Mouse (Mus musculus) T-helper 1 cell (primary cell): ENCODE measurements around the gene Tns3.

Experiments
- in situ Hi-C: fragments of 300-600 bp; cut with MboI, MseI; formaldehyde crosslinking; loops from one replicate; pipeline ENCODE4 v1.15.1; 2025; ENCODE audit warnings: high pct_unique_total_duplicates

Gene Tns3

DNA sequence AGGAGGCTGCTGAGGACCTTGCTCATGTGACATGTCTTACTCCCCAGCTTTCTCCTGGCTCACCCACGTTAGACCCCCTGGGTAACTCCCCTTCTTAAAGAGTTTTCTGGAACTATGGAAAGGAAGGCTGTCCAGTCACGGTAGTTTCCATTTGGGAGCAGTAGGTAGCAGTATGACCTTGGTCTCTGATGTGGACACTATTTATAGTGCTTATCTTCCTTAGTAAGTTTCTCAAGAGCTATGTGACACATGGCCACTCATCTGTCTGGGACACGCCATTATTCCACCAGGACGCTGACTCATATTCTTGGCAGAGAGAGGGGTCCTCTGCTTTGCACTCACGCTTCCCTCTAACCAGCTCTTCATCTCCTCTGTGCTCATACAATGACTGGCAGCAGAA lies 84.5 kb downstream of the Tns3 start:
- in situ Hi-C loops: no loop called here

DNA sequence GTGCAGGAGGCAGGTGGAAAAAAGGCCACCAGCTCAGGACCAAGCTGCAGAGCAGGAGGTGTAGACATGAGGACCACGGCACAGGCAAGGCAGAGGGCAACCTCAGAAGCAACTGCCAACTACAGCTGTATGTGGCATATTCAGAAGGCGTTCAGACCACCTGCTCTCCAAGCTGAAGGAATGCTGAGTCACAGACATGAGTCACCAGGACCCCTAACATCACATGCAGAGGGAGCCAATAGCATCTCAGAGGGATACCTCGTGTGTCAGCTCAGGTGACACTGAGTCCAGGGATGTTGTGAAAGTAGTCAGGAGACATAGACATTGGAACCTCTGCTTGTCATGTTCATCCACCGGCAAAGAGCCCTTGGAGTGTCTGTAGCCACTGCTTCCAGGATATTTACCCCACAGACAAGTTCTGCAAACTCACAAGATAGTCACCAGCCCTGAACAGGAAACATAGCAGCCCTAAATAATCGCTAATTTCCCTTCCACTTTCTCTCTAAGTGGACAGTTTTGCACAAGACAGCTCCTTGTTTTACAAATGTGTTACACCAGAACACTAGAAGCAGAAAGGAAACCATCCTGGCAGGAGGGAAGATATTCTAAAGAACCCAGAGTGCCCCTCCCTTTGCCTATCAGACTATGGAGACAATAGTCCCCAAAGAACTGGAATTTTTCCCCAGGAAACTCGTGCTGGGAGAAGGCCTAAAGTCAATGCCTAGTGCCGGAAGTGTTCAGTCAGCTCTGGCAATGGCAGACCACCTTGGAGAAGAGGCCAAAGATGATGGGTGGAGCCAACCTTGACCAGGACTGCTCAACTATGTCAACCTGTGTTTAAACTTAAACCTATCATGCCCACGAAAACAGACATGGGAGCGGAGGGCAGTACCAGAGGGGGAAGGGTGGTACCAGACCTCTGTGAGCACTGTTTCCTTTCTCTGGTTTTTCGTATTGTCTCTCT lies 88.8 kb downstream of the Tns3 start:
- in situ Hi-C loops: no loop called here

DNA sequence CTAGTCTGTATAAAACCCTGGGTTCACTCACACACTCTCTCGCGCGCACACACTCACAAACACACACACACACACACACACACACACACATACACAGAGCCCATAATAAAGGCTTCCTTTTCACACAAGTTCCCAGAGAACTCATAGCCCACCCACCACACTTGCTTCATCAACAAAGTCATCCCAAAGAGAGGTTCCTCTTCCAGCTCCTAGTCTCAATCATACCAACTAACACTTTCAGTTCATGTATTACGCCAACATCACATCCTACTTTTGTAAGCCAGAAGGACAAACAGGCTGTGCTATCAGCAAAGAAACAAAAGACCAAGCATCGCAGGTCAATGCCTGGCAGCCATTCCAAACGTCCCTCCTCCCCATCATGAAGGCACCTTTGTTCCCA lies 89.8 kb downstream of the Tns3 start:
- in situ Hi-C loops: no loop called here

DNA sequence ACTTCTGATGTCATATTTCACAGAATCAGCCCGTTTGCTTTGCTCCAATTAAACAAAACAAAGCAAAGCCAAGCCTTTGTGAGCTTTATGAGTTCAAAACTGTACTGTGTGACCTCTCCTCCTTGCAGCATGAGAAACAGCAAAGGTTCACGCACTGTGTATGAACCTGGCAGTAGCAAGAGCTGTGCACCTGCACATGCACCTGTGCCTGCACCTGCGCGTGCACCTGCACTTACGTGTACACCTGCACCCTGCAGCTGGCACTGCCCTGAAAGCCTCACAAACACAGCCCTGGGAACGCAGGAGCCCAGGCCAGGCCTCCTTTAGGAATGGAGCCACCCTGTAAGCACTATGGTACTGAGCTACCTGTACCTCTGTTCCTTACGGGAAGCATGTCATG lies 91.6 kb downstream of the Tns3 start:
- in situ Hi-C loops: no loop called here

DNA sequence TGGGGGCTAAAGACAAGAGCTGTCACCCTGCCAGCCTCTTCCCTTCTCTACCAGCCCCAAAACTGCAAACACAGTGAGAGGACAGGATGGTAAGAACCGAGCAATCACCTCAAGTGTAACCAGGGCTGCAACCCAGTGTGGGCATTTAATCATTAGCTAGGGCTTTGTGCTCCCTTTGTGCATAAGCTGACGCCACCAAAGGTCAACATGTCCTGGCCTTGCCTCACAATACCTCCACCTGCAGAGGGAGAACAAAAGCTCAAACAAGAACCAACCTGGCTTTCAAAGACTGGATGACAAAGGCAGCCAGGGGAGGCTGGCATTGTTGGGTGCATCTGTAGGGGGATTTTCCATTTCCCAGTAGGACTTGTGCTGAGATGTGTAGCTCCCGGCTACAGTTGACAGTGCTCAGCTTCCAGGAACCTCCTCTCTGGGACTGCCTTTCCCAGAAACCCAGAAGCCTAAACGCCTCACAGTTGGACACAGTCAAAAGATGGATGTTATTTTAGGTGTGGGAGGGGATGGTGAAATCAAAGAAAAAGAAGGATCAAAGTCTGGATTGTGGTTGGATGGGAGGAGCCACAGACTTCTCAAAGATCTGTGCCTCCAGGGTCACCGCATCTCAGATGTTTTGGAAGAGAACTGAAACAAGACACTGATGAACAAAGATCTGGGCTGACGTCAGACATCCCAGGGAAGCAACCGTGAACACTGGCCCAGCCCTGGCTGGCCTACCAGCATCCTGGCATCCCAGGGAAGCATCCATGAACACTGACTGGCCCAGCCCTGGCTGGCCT lies 94.9 kb downstream of the Tns3 start:
- in situ Hi-C loops: no loop called here

DNA sequence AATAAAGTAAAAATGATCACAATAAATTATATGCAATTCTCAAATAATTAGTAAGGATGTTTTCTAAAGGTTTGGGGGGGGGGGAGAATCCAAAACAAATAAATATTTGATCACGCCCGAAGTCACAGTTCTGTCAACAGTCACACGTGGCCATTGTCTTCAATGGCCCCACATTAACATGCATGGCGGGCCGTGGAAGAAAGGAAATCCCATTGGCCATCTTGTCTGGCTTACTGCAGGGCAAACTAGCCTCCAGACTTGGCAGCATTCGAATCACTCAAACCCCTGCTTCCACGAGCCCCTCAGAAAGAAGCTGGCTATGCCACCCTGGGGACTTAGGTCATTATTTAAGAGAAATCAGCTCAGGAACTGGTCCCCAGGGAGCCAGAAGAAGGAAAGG lies 95.5 kb downstream of the Tns3 start:
- in situ Hi-C loops: no loop called here

DNA sequence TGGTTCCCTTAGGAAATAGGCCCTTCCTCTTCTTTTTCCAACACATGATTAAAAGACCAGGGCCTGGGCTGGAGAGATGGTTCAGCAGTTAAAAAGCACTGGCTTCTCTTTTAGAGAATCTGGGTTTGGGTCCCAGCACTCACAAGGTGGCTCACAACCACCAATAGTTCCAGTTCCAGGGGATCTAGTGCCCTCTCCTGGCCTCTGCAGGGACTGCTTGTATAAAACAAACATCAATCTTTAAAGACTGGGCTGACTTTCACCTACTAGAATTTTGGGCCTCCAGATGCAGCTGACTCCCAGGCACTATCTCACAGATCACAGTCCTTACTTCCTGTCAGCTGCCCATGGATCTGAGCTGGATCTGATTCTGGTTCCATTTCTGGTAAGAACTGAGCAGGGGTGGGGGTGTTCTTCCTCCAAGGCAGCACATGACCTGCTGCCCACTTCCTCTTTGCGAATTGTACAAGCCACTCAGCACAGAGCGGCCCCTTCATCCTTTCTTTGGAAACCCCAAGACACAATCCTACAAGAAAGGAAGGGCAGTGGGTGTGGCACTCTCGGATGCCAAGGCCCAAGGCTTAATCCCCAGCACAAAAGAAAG lies 98.0 kb downstream of the Tns3 start:
- in situ Hi-C loops: no loop called here

DNA sequence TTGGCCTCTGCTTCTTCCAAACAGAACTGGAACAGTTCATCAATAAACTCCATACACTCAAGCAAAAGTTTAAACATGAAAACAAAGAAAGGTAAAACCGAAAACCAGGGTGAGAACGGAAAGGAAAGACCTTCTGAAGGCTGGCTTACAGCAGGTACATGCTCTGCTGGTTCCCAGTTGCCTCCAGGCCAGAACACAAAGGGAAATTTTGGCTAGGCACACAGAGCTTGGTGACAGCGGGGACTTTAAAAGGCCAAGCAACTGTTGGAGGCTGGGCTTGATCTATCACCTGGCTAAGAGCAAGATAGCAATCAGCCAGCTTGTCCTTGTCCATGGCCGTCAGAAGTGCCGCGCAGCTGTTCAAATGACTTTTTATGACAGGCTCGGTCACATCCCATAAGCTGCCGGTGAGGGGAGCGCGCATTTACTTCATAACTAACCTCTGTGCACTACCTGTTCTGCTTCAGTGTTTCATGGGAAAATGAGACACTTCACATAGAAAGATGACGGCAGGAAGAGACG lies 105.5 kb downstream of the Tns3 start:
- in situ Hi-C loops: no loop called here

DNA sequence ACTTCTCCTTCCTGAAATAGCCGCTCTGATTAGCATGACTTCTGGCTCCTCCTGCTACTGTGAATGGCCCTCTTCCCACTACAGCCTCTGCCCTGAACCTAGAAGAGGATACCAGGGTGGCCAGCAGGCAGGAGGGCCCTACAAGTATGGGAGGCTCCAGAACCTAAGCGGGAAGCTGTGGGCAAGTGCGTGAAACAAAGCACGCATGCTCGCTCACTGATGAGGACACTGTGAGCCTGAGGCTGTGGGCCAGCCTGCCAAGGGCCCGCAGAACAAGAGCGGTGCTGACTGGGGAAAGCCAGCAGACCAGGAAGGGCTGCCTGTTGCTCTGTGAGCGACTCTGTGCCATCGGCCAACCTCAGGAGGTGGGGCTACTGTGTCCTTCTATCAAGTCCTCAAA lies 106.1 kb downstream of the Tns3 start:
- in situ Hi-C loops: no loop called here

DNA sequence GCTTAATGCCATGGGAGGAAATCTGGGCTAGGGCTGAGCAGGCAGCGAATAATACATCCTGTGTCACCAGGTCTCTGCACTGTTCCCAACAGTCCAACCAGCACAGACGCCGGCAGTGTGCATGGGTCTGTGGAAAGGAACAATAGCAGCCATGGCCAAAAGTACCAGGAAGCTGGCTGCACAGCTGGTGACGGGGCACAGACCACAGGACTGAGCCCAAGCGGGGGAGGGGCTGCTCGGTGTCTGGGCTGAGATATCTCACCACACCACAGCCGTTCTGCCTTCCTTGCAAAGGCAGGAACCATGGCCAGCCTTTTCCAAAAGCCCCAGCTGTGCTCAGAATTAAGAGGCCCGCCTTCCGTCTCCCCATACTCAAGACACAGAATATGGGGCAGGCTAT lies 107.3 kb downstream of the Tns3 start:
- in situ Hi-C loops: no loop called here

DNA sequence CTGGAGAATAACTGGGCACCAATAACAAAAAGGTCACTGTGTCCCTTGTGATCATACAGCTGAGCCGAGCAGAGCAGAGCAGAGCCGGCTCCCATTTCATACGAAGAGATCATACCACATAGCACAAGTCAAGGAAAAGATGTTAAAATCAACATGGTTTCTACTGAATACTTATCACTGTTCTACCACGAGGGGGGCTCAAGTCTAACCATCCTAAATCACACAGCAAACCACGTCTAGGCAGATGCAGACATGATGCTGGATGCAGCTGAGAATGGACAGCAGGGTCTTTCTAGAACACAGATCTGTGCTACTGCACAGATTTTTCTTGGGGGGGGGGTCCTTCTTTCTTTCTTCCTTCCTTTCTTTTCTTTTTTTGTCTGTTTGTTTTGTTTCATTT lies 112.6 kb downstream of the Tns3 start:
- in situ Hi-C loops: no loop called here

DNA sequence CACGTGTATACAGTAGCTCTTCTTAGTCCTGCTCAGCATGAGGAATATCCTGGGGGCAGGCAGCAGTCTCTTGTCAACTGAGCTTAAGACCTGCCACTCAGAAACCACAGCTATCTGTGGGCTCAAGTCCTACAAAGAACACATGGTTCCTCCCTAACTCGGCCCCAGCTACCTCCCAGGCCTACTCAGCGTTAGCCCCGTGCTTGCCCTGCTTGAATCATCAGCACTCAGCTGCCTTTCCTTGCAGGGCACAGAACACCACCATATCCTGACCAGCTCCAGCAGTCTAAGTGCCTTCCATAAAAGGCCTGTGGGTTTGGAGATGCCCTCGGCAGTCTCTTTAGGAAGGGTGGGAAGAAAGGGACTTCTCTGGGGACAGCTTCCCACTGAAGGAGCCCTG lies 116.7 kb downstream of the Tns3 start:
- in situ Hi-C loops: no loop called here

DNA sequence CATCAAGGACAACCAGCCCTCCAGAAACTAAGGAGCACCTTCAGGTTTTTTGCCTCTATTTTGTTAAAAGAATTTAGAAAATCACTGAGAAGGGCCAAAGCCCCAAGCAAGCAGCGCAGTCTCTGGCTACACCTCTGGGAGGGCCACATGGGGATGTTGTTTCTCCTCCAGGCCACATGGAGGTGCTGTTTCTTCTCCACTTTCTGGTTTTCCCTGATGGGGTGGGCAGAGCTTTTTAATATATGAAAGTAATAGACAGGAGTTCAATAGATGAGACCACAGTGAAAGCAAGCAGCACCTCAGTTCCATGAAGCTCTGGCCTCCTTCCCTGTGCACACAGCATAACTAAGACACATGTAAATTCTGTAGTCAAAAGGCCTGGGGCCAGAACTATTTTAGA lies 118.5 kb downstream of the Tns3 start:
- in situ Hi-C loops: no loop called here

DNA sequence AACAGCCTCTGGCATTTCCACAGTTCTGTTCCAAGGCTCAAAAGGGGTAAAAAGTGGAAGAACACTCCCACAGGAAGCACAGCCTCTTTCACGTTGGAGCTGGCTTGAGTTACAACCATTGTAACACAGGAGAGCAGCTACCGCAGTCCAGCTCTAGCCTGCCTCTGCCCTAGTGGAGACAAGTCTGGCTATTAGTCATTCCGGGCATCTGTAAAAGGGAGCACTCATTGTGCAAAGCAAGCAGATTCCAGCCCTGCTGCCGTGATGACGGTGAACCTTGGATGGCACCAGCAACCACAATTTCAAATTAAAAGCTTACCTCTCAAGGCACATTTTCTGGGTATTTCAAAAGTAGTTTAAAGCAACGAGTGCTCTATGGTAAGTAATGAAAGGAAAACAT lies 120.0 kb downstream of the Tns3 start:
- in situ Hi-C loops: no loop called here

DNA sequence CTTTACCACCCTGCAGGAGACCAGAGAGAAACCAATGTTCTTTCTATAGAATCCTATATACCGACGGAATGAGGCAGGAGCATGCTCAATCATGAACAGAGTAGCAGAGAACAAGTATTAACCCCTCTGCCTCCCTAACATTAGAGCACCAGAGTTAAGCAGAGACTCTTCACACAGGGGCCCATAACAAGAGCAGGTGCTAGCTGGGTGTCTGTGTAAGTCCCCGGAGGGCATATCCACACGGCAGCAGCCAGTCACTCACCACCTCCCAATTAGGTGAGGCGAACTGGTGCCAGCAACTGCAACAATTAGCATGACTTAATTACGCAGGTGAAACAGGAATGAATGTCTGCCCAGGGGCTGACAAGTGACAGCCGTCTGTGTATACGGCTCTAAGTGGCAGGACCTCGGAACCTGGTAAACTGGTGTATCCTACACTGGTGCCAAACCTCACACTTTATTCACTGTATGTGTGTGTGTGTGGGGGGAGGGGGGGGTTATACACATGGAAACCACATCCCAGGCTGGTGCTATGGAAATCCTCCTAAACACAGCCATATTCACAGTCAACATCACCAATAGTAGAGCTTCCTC lies 123.0 kb downstream of the Tns3 start:
- in situ Hi-C loops: no loop called here

DNA sequence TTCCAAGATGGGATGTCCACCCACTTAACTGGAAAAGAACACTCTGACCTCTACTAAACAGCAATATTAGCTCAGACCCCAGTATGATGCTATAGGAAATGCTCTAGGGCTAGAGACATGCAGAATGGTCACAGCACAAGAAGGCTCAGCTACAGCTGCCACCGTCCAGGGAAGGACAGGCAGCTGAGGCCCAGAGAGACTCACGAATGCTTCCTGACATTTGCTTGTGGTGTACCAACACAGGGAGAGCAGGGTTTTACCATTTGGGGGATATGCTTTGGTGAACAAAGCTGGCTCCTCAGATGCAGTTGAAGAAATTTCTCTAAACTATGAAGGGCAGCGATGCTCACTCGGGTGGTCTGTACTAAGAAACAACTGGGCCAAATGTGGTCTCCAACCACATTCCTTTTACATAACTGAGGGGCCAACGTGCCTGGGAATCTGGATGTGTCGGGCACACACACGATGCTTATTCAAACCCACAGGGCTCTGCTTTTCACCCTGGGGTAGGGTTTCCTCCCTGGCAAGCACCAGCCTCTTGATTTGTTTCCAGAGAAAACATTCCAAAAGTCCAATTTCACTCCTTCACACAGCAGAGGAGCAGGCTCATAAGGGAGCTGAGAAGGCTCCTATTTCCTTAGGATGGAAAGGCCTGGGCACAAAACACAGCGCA lies 124.6 kb downstream of the Tns3 start:
- in situ Hi-C loops: loop anchor here (10.0 kb wide), 2 partner anchors 595 to 1875 kb away; no protein-coding TSS in a partner anchor

DNA sequence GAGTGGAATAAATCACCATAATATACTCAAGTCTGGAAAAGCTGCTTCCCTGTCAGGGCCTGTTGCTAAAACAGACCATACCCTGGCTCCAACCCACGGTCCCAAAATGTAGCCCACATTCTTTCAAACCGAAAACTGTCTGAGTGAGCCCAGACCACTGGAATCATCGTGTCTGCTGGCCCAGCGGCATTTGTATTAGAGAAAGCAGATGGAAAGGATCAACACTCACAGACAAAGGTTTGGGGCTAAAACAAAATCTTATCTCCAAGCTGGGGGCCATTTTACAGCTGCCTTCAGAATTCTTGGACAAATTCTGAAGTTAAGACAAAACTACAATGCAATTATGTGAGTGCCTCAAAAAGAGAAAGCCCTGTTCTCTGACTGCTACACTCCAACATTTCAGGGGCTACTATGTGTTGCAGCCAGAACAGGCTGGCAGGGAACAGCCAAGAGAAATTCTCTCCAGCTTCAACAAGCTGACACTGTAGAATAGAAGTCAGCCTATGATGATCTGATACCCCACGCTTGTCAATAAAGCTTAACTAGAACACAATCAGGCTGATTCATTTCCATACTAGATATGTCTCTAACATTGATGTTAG lies 127.2 kb downstream of the Tns3 start:
- in situ Hi-C loops: loop anchor here (10.0 kb wide), 2 partner anchors 598 to 1872 kb away; no protein-coding TSS in a partner anchor

DNA sequence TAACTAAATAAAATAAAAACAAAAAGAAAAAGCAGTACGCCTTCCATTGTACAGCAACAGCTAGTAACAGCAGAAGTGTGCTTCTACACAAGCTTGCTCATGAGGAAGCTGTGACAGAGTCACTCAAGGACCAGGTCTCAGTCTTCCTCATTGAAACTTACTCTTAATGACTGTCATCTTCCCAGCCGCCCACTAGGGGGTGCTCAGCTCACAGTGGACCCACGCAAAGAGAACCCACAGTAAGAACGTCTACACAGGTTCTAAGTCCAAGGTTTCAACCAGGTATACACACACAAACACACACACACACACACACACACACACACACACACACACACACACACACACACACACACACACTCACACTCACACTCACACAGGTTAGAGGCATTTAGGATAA lies 129.4 kb downstream of the Tns3 start:
- in situ Hi-C loops: loop anchor here (5.0 to 10.0 kb wide), 3 partner anchors 322 to 1870 kb away; no protein-coding TSS in a partner anchor

DNA sequence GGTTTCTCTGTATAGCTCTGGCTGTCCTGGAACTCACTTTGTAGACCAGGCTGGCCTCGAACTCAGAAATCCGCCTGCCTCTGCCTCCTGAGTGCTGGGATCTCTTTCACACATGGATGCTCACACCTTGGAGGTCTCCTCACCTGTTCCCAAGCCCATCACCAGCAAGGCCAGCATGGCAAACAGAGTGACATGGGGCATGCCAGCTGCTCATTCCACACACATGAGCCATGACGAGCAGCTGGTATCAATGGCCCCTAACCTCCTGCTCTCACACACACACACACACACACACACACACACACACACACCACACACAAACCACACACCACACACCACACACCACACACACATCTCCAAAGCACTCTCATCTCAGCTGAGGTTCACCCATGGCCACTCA lies 131.6 kb downstream of the Tns3 start:
- in situ Hi-C loops: loop anchor here (5.0 to 10.0 kb wide), 3 partner anchors 325 to 1868 kb away; no protein-coding TSS in a partner anchor

DNA sequence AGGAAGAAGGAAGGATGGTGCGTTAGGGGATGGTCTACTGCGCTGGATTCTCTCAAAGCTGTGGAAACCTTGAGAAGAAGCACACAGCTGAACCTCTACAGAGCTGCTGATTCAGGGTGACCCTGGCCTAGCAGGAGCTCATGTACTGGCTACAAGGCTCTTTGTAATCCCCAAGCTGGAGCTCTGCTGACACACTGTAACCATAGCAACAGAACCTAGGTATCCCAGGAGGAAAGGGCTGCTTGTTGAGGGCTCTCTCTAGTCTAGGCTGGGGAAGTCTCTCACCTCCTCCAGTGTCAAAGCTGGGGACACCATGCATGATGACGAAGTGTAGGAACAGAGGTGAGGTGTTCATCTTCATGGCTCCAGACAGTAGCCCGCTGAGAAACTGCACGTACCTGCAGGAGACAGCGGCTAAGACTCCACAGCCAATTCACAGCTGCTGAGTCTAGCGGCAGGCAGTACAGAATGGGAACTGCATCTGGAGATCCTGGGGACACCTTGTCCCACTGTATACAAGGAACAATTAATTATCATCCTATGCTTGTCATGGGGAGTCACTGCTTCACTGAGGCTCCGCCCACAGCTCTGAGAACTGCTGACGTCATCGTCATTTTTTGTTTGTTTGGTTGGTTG lies 132.1 kb downstream of the Tns3 start:
- in situ Hi-C loops: loop anchor here (5.0 to 10.0 kb wide), 3 partner anchors 325 to 1867 kb away; no protein-coding TSS in a partner anchor
